Mouse (Mus musculus): ENCODE measurements around the gene Kdm5b.

GRCm38 (mm10) chr1:134535054-134535453, 24.9 kb upstream of the Kdm5b start:
- TF ChIP-seq GATA1 (IDR thresholded peaks at IDR 0.05; ENCODE audit: borderline replicate concordance, low read length) (no peak), CTCF (IDR thresholded peaks at IDR 0.05; ENCODE audit: low read depth, low read length) (no peak), TAL1 (conservative IDR thresholded peaks at IDR 0.05; ENCODE audit: low read depth, low read length) (no peak)

All from G1E (cell line).